Mouse (Mus musculus) adrenal gland, postnatal 10 days (tissue): ENCODE results near the gene Phactr3. TPM values are rescaled to one million over a fixed set of nuclear protein-coding genes. Genes with fewer than 3 reads are reported as not detected.
"Not testable (repeated sequence)": the region's sequence is repeated elsewhere in the genome, so short reads cannot be mapped to it uniquely, and the experiment has no call there.

Source experiments
- DNase-seq: peaks from one replicate; pipeline ENCODE4 v3.0.0; 2021; ENCODE audit warnings: mixed read lengths
- total RNA-seq, 2 experiments: library from RNA; stranded (reverse); gene quantifications; 2 replicates each; pipeline ENCODE4 v1.2.3; 2021

Gene Phactr3
- total RNA-seq, 2 experiments from 2014 or later: 3.1 to 3.3 TPM

DNA sequence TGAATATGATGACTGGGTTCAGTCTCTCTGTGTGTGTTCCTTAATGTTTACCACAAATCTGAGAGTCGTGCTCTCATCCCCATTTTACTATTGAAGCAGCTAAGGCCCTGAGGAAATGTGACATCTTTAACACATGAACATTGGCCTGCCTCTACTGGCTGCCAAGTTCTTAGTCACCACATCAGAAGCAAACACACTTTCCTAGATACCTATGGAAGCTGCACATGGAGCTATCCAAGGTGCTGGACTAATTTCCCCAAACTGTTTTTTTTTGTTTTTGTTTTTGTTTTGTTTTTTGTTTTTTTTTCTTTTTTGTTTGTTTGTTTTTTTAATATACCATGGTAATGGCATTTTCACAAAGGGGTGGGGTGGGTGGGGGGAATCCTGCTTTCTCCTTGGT is 211.2 kb downstream of the Phactr3 start:
- DNase-seq: no peak

DNA sequence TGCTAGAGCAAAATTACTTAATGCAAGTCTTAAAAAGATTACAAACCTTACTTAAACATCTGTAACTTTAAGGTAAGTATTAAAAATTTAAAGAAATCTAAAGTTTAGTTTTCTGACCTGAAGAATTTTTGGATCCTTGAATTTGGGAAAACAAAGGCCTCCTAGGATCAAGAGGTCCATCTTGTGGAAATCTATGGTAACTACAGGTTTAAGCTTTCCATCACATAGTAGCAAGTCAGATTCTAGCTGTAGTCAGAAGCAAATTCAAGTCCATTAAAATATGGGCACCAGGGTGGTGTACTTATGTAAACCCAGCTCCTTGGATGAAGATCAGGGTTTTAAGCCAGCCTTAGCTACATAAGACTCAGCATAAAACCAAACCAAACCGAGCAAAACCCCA is 219.1 kb downstream of the Phactr3 start:
- DNase-seq: no peak

DNA sequence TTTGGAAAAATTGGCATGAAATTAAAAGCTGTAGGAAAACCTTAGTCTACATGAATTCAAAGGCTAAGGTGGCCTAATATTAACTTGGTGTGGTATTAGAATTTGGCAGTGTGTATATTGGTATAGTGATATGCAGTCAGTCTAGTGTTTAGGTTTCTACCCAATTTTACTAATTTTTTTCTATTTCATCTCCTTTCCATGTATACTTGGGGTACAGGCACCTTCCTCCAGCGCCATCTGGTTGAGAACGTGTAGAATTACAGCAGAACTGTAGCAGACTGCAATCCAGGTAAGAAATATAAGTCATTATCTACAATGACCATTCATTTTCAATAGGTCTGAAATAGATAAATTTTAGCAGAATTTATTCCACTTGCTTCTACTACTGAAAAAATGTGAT is 220.3 kb downstream of the Phactr3 start:
- DNase-seq: no peak

DNA sequence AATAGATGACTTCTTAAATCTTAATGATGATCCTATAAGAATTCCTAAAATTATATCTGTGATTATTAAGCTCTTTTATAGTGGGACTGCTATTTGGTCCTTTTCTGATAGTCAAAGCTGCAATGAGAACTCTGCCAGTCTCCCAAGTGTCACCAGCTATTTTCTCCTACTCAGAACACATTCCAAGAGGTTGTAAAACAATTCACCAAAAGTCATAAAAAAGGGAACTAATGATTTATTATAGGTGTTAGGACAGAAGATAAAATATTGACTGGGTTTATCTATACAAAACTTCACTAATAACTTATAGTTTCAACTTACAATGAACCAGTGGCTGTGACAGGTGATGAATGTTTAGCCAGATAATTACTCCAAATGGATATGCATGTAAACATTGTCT is 223.3 kb downstream of the Phactr3 start:
- DNase-seq: not testable (repeated sequence)

DNA sequence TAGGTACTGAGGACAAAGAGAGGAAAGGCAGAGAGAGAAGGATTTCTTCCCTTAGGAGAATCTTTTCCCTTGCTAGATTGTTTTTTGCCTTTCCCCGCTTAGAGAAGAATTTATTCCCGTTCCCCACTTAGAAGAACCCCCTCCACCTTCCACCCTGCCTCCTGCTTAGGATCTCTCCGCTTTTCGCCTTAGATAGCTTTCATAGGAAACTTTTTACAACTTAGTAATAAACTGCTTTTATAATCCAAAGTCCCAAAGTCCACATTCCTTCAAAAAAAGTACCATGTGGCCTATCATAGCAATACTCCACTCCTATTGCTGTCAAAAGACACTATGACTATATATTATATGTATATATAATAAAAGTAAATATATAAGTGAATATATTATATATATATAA is 223.8 kb downstream of the Phactr3 start:
- DNase-seq: no peak

Other genes starting within 250 kb of the Phactr3 start
- 1 to 10 TPM; 5.3 to 8.1 TPM for gene Gm14327, start 221.9 kb upstream of the Phactr3 start, total RNA-seq
- gene Zfp972, start 193.4 kb upstream of the Phactr3 start, total RNA-seq: 1 to 10 TPM; 1.8 to 1.9 TPM
- gene Gm14326, start 161.7 kb upstream of the Phactr3 start, total RNA-seq: 10 to 100 TPM; 26.5 to 40.3 TPM
- gene Zfp971, start 95.7 kb upstream of the Phactr3 start, total RNA-seq: 10 to 100 TPM; 23.3 to 35.8 TPM
- gene Zfp931, start 40.5 kb upstream of the Phactr3 start, total RNA-seq: 10 to 100 TPM; 15.4 to 25.7 TPM